9 mouse cellular contexts compared by ENCODE assay signal in genomic region chr16:16526097-16526740, GRCm38 (mm10).
DNase-seq lines count a peak whose midpoint lies in the region; ATAC-seq and TF ChIP-seq lines count a peak whose summit lies in the region.
"Had no signal": no experiment of that assay in that cellular context is flagged by ENCODE, and none has a peak within 500 bp of the region (broad histone marks: within the 10 kb centered on the region; RNA-seq: fewer than 3 reads in every experiment).

No protein-coding gene starts in this region.

- TF ChIP-seq EP300 in stomach, postnatal 0 days (optimal IDR thresholded peaks at IDR 0.05), result no peak

- H3K27me3 ChIP-seq in forebrain, embryonic 10.5 days (ENCODE audit: poor library complexity, severe bottlenecking), result no peaks in the 10 kb centered on the region
- no peaks in the 10 kb centered on the region for H3K27me3 ChIP-seq in forebrain, embryonic 16.5 days (replicated peaks; ENCODE audit: control insufficient read depth, insufficient read depth, low read length)
- H3K27me3 ChIP-seq in neural tube, embryonic 13.5 days, result no peaks in the 10 kb centered on the region
- H3K27me3 ChIP-seq in neural tube, embryonic 15.5 days (replicated peaks), result no peaks in the 10 kb centered on the region
- H3K27me3 ChIP-seq in stomach, postnatal 0 days (ENCODE audit: control insufficient read depth, insufficient read depth, low read length), result no peaks in the 10 kb centered on the region

- no peak overlapping the region for H3K9ac ChIP-seq in forebrain, embryonic 16.5 days (replicated peaks; ENCODE audit: low read depth, low read length)
- H3K9ac ChIP-seq in neural tube, embryonic 13.5 days, result no peak overlapping the region
- no peak overlapping the region for H3K9ac ChIP-seq in neural tube, embryonic 15.5 days (replicated peaks)
- no peak overlapping the region for H3K9ac ChIP-seq in stomach, postnatal 0 days (ENCODE audit: low read length)

- no peak for TF ChIP-seq CTCF in stomach, postnatal 0 days (IDR thresholded peaks at IDR 0.05; ENCODE audit: low read depth)

- ATAC-seq in forebrain, embryonic 16.5 days, result no peak
- ATAC-seq in neural tube, embryonic 13.5 days (ENCODE audit: low read depth), result no peak
- ATAC-seq in neural tube, embryonic 15.5 days (ENCODE audit: low FRiP score), result no peak
- no peak for ATAC-seq in stomach, postnatal 0 days (ENCODE audit: low FRiP score, low TSS enrichment)

- H3K36me3 ChIP-seq in forebrain, embryonic 10.5 days (replicated peaks), result no peaks in the 10 kb centered on the region
- no peaks in the 10 kb centered on the region for H3K36me3 ChIP-seq in forebrain, embryonic 16.5 days (ENCODE audit: control insufficient read depth, insufficient read depth)
- H3K36me3 ChIP-seq in neural tube, embryonic 13.5 days, result no peaks in the 10 kb centered on the region
- no peaks in the 10 kb centered on the region for H3K36me3 ChIP-seq in neural tube, embryonic 15.5 days
- no peaks in the 10 kb centered on the region for H3K36me3 ChIP-seq in stomach, postnatal 0 days (ENCODE audit: control insufficient read depth, insufficient read depth, low read length)

- peaks cover 38% of the 10 kb centered on the region for H3K4me1 ChIP-seq in forebrain, embryonic 10.5 days
- H3K4me1 ChIP-seq in forebrain, embryonic 16.5 days (replicated peaks; ENCODE audit: control insufficient read depth, insufficient read depth, low read length), result peaks cover 27% of the 10 kb centered on the region
- H3K4me1 ChIP-seq in neural tube, embryonic 13.5 days (replicated peaks), result peaks cover 43% of the 10 kb centered on the region
- peaks cover 22% of the 10 kb centered on the region for H3K4me1 ChIP-seq in neural tube, embryonic 15.5 days
- 0 out of 2 replicates have a peak, but pooled peaks cover 3% of the 10 kb centered on the region for H3K4me1 ChIP-seq in stomach, postnatal 0 days (replicated peaks; ENCODE audit: control insufficient read depth, insufficient read depth)

- 69% methylated on average over 6 of the region's 6 CpGs for WGBS in forebrain, embryonic 10.5 days
- WGBS in forebrain, embryonic 16.5 days, result 57% methylated on average over 6 of the region's 6 CpGs
- WGBS in neural tube, embryonic 13.5 days, result 68% methylated on average over 6 of the region's 6 CpGs
- WGBS in neural tube, embryonic 15.5 days, result 61% methylated on average over 6 of the region's 6 CpGs
- 44% methylated on average over 6 of the region's 6 CpGs for WGBS in stomach, postnatal 0 days

- peak overlapping the region; percentile 73 for H3K27ac ChIP-seq in forebrain, embryonic 10.5 days
- H3K27ac ChIP-seq in forebrain, embryonic 16.5 days (ENCODE audit: low read length), result no peak overlapping the region
- H3K27ac ChIP-seq in neural tube, embryonic 13.5 days (replicated peaks), result peak overlapping the region; percentile 10; the same call in 1 of the 2 replicates
- no peak overlapping the region for H3K27ac ChIP-seq in neural tube, embryonic 15.5 days (replicated peaks)
- H3K27ac ChIP-seq in stomach, postnatal 0 days (replicated peaks), result peak overlapping the region; percentile 59

- no peak overlapping the region for H3K4me3 ChIP-seq in forebrain, embryonic 10.5 days
- H3K4me3 ChIP-seq in forebrain, embryonic 16.5 days (replicated peaks; ENCODE audit: low read length), result no peak overlapping the region
- H3K4me3 ChIP-seq in neural tube, embryonic 13.5 days, result no peak overlapping the region
- no peak overlapping the region for H3K4me3 ChIP-seq in neural tube, embryonic 15.5 days (replicated peaks)
- peak overlapping the region; percentile 8 for H3K4me3 ChIP-seq in stomach, postnatal 0 days (ENCODE audit: low read depth, low read length)

- no peak overlapping the region for H3K4me2 ChIP-seq in forebrain, embryonic 16.5 days (ENCODE audit: low read length)
- no peak overlapping the region for H3K4me2 ChIP-seq in neural tube, embryonic 13.5 days
- no peak overlapping the region for H3K4me2 ChIP-seq in neural tube, embryonic 15.5 days
- peak overlapping the region; percentile 46 for H3K4me2 ChIP-seq in stomach, postnatal 0 days (replicated peaks; ENCODE audit: low read depth)

- no peaks in the 10 kb centered on the region for H3K9me3 ChIP-seq in forebrain, embryonic 10.5 days
- H3K9me3 ChIP-seq in forebrain, embryonic 16.5 days (ENCODE audit: control insufficient read depth, low read length), result no peaks in the 10 kb centered on the region
- H3K9me3 ChIP-seq in neural tube, embryonic 13.5 days, result no peaks in the 10 kb centered on the region
- no peaks in the 10 kb centered on the region for H3K9me3 ChIP-seq in neural tube, embryonic 15.5 days (replicated peaks)
- no peaks in the 10 kb centered on the region for H3K9me3 ChIP-seq in stomach, postnatal 0 days (ENCODE audit: control insufficient read depth, low read length)

- no peak for DNase-seq in forebrain, embryonic 10.5 days (ENCODE audit: extremely low spot score, low spot score)
- peak; percentile 16 for DNase-seq in heart, postnatal 4 days
- DNase-seq in stomach, postnatal 0 days (ENCODE audit: low spot score), result no peak
- no peak for DNase-seq in right cerebral cortex, postnatal 14 days
- no peak for DNase-seq in layer of hippocampus, adult 9-10 months (ENCODE audit: low spot score)
- DNase-seq: cerebellum, postnatal 25 days had no signal

Comparison
In these comparisons a context has a peak if more than half of its experiments do, and no peak if none do; other contexts are left out.
1. H3K27ac ChIP-seq: peak in forebrain, embryonic 10.5 days (single experiment), neural tube, embryonic 13.5 days (single experiment) and stomach, postnatal 0 days (single experiment); none in forebrain, embryonic 16.5 days (single experiment) and neural tube, embryonic 15.5 days (single experiment).